Mouse (Mus musculus) C2C12 (cell line): ENCODE results near the gene Aspg.

Experiments used
- CEBPB ChIP-seq: IDR thresholded peaks from one replicate; pipeline ENCODE4 v1.6.1; 2011; ENCODE audit warnings: low read depth, mild to moderate bottlenecking, control low read depth, moderate library complexity
- CTCF ChIP-seq: IDR thresholded peaks from one replicate; pipeline ENCODE4 v1.5.1; 2011; ENCODE audit not compliant: control insufficient read depth, insufficient read depth, insufficient read length
- FOSL1 ChIP-seq: IDR thresholded peaks from one replicate; pipeline ENCODE4 v1.8.0; 2011; ENCODE audit warnings: mild to moderate bottlenecking, low read length; ENCODE audit not compliant: poor library complexity, insufficient read depth, severe bottlenecking
- MAX ChIP-seq: IDR thresholded peaks from one replicate; pipeline ENCODE4 v1.6.1; 2011; ENCODE audit warnings: mild to moderate bottlenecking, control low read depth

DNA sequence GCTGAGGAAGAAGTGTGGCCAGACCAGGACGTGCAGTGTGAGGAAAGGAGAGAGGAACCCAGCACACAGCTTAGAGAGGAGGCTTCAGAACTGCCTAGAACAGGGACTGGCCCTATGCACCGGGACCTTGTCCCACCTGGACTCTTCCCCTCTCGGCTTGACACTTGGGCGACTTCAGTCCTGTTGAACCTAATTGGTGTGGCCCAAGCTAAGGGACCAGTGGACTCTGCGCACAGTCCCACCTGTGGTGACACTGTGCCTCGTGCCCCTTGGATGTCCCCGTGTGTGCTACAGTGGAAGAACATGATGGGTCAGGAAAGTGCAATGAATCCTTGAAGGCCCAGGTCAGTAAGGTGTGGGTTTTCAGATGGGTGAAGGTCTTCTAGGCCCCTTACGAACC lies 1.2 kb downstream of the Aspg start:
- no peak for TF ChIP-seq CTCF
- TF ChIP-seq CEBPB = no peak
- no peak for TF ChIP-seq MAX
- no peak for TF ChIP-seq FOSL1
